Mouse (Mus musculus) thymus, adult 2 months (tissue): ENCODE data around the gene Ccdc154. TPM values are rescaled to one million over a fixed set of nuclear protein-coding genes. Genes with fewer than 3 reads are reported as not detected.

Experiments
- DNase-seq: peaks from one replicate; pipeline ENCODE4 v3.0.0; 2021
- H3K27ac ChIP-seq: fragments of 200-500 bp; 2 replicates; pipeline ENCODE4 v1.5.1; 2012; ENCODE audit warnings: low read length, control low read depth; ENCODE audit not compliant: control insufficient read depth, insufficient read depth
- H3K27me3 ChIP-seq: fragments of 200-500 bp; 2 replicates; pipeline ENCODE4 v1.6.1; 2012; ENCODE audit warnings: mild to moderate bottlenecking, low read length, moderate library complexity, mixed read lengths; ENCODE audit not compliant: control insufficient read depth, insufficient read depth
- H3K36me3 ChIP-seq: fragments of 200-500 bp; 2 replicates; pipeline ENCODE4 v1.6.1; 2012; ENCODE audit warnings: mild to moderate bottlenecking, low read length, moderate library complexity; ENCODE audit not compliant: control insufficient read depth, insufficient read depth
- H3K4me1 ChIP-seq: fragments of 200-500 bp; replicated peaks from 2 replicates; pipeline ENCODE4 v1.6.1; 2012; ENCODE audit warnings: low read length; ENCODE audit not compliant: control insufficient read depth, insufficient read depth
- H3K4me3 ChIP-seq: fragments of 200-500 bp; 2 replicates; pipeline ENCODE4 v1.5.1; 2012; ENCODE audit warnings: mild to moderate bottlenecking, low read length, control low read depth, moderate library complexity; ENCODE audit not compliant: control insufficient read depth, insufficient read depth
- CTCF ChIP-seq: fragments of 200-500 bp; IDR thresholded peaks from 2 replicates; pipeline ENCODE4 v1.5.1; 2012; ENCODE audit warnings: mild to moderate bottlenecking, control low read depth, low read length, moderate library complexity, borderline replicate concordance; ENCODE audit not compliant: control insufficient read depth, poor library complexity, insufficient read depth; ENCODE audit errors: extremely low read depth
- POLR2A ChIP-seq: fragments of 200-500 bp; IDR thresholded peaks from 2 replicates; pipeline ENCODE4 v1.6.1; 2012; ENCODE audit warnings: mild to moderate bottlenecking, low read length, control low read depth, moderate library complexity; ENCODE audit not compliant: control insufficient read depth, poor library complexity, insufficient read depth; ENCODE audit errors: extremely low read depth
- WGBS: fragments of 180-500 bp; shearing (Covaris S2); methylation state at CpG from one replicate; pipeline ENCODE4 v1.1.7; 2018; 5-methylcytosine and 5-hydroxymethylcytosine counted together
- polyA plus RNA-seq: library from polyadenylated mRNA; depleted of rRNA; stranded (reverse); fragments of >200 nt; gene quantifications from 2 replicates; pipeline ENCODE4 v1.2.3, GENCODE M21; 2012

Ccdc154 gene
- polyA plus RNA-seq, 1 experiment, result 0.05 TPM

- H3K4me3 ChIP-seq, result peak within 1 kb of the TSS; percentile 70
- peak; percentile 96 for DNase-seq
- TF ChIP-seq CTCF (no peak), POLR2A (peak; percentile 76)
These were observed 21.9 kb downstream of the Ccdc154 start, which contains the start of gene BC003965 for GRCm38 (mm10) chr17:25184129-25184691. BC003965 (plus strand) TSS chr17:25184554.

GRCm38 (mm10) chr17:25184961-25185360, 22.7 kb downstream of the Ccdc154 start:
- no peak overlapping the region for H3K27ac ChIP-seq
- 9% methylated on average over 17 of the region's 17 CpGs for whole genome bisulfite sequencing

More at GRCm38 (mm10) chr17:25184129-25184691, 21.9 kb downstream of the Ccdc154 start, which contains the start of gene BC003965:
- H3K36me3 ChIP-seq, result no peaks in the 10 kb centered on the region
- peak within 1 kb of the TSS; percentile 84 for H3K27ac ChIP-seq
- no peaks in the 10 kb centered on the region for H3K27me3 ChIP-seq
- H3K4me1 ChIP-seq, result peaks cover 22% of the 10 kb centered on the region
- WGBS, result under 1% methylated on average over 50 of the region's 50 CpGs

GRCm38 (mm10) chr17:25187784-25188149, 25.5 kb downstream of the Ccdc154 start:
- TF ChIP-seq POLR2A, result no peak
- TF ChIP-seq CTCF, result no peak
- H3K36me3 ChIP-seq, result peaks cover 5% of the 10 kb centered on the region; the same call in 1 of the 2 replicates
- no peaks in the 10 kb centered on the region for H3K27me3 ChIP-seq
- H3K4me3 ChIP-seq, result peak overlapping the region; percentile 95
- WGBS, result 41% methylated on average over 11 of the region's 11 CpGs
- DNase-seq, result peak; percentile 8
- peaks cover 27% of the 10 kb centered on the region for H3K4me1 ChIP-seq
- H3K27ac ChIP-seq, result no peak overlapping the region

More at GRCm38 (mm10) chr17:25184961-25185360, 22.7 kb downstream of the Ccdc154 start:
- TF ChIP-seq CTCF (no peak), POLR2A (no peak)
- Histone ChIP-seq H3K4me1 (peaks cover 27% of the 10 kb centered on the region), H3K27me3 (no peaks in the 10 kb centered on the region), H3K36me3 (no peaks in the 10 kb centered on the region), H3K4me3 (peak overlapping the region; percentile 70)
- no peak for DNase-seq

GRCm38 (mm10) chr17:25188150-25189031, 26.1 kb downstream of the Ccdc154 start, which contains the start of gene Unkl:
Unkl (plus strand) TSS chr17:25188397.
- DNase-seq, result peak; percentile 80
- WGBS, result under 1% methylated on average over 104 of the region's 104 CpGs
- H3K36me3 ChIP-seq, result peaks cover 5% of the 10 kb centered on the region; the same call in 1 of the 2 replicates

GRCm38 (mm10) chr17:25189091-25189490, 26.8 kb downstream of the Ccdc154 start:
- DNase-seq, result peak; percentile 7
- no peak for TF ChIP-seq CTCF
- TF ChIP-seq POLR2A, result no peak
- peak overlapping the region; percentile 95 for H3K4me3 ChIP-seq
- H3K36me3 ChIP-seq, result peaks cover 5% of the 10 kb centered on the region; the same call in 1 of the 2 replicates
- peaks cover 19% of the 10 kb centered on the region for H3K4me1 ChIP-seq
- no peaks in the 10 kb centered on the region for H3K27me3 ChIP-seq
- 3% methylated on average over 16 of the region's 16 CpGs for WGBS
- no peak overlapping the region for H3K27ac ChIP-seq

More at GRCm38 (mm10) chr17:25188150-25189031, 26.1 kb downstream of the Ccdc154 start, which contains the start of gene Unkl:
- no peaks in the 10 kb centered on the region for H3K27me3 ChIP-seq
- peaks cover 23% of the 10 kb centered on the region for H3K4me1 ChIP-seq
- peak within 1 kb of the TSS; percentile 95 for H3K4me3 ChIP-seq
- no peak for TF ChIP-seq CTCF
- no peak for TF ChIP-seq POLR2A
- no peak within 1 kb of the TSS for H3K27ac ChIP-seq

- peaks cover 50% of the 10 kb centered on the region for H3K36me3 ChIP-seq
- 94% methylated on average over 4 of the region's 4 CpGs for WGBS
- no peak for DNase-seq
- H3K27ac ChIP-seq, result no peak overlapping the region
- TF ChIP-seq POLR2A (no peak), CTCF (no peak)
- H3K4me1 ChIP-seq, result no peaks in the 10 kb centered on the region
- H3K4me3 ChIP-seq, result no peak overlapping the region
- no peaks in the 10 kb centered on the region for H3K27me3 ChIP-seq
These were observed 40.1 kb downstream of the Ccdc154 start for GRCm38 (mm10) chr17:25202401-25202800.
